Mouse (Mus musculus): ENCODE data around the gene Gm20388. TPM values are rescaled to one million over a fixed set of nuclear protein-coding genes. Genes with fewer than 3 reads are reported as not detected.
A peak's percentile ranks its signal among the peaks of the same experiment; 100 is the strongest.

Gene Gm20388
- total RNA-seq, 1 experiment from 2014 or later: 10.0 TPM

DNA sequence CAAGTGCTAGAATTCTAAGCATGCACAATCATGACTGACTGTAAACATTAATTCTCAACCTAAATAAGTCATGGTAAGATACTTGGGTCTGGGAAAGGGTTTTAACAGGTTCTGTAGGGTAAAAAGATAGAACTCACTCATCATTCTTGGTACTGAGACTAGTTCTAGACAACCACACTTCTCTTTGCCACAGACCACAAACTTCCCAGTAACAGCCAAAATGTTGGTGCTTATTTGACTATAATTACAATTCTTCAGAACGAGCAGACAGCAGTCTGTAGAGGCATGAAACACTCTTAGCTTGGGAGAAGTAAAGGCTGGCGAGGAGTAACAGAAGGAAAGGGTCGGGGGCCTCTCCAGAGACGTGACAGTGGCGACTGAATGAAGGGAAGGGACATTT is 3051.4 kb downstream of the Gm20388 start:
- no peak for ATAC-seq (replicated peaks; ENCODE audit: insufficient number of reproducible peaks, low FRiP score, low TSS enrichment, poor library complexity, severe bottlenecking)

DNA sequence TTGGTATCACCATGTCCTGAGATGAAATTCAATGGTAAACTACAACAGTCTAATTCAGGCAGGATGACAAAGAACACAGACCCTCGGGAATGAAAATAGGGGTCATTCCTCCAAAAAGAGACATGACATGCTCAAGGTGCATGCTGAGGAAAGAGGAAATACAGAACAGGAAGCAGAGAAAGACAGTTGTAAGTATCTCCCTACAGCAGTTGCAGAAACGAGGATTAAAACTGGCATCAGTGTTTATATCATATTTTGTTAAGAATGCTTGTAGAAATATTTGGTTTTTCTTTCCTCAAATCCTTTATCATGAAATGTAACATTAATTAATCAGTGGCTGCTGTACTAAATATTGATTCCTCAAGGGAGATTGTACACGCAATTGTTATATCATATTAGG is 3056.0 kb downstream of the Gm20388 start:
- no peak for ATAC-seq (replicated peaks; ENCODE audit: insufficient number of reproducible peaks, low FRiP score, low TSS enrichment, poor library complexity, severe bottlenecking)

DNA sequence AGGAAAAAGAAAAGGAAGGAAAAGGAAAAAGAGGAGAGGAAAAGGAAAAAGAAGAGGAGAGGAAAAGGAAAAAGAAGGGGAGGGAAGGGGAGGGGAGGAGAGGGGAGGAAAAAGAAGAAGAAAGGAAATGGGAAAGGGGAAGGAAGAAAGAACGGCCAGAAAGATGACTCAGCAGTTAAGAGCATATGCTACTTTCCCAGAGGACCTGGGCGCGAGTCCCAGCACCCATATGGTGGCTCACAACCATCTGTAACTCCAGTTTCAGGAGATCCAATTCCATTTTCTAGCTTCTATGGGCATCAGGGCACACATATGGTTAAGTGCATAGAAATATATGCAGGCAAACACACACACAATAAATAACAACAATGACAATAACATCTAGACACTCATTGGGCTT is 3057.5 kb downstream of the Gm20388 start:
- no peak for ATAC-seq (replicated peaks; ENCODE audit: insufficient number of reproducible peaks, low FRiP score, low TSS enrichment, poor library complexity, severe bottlenecking)

DNA sequence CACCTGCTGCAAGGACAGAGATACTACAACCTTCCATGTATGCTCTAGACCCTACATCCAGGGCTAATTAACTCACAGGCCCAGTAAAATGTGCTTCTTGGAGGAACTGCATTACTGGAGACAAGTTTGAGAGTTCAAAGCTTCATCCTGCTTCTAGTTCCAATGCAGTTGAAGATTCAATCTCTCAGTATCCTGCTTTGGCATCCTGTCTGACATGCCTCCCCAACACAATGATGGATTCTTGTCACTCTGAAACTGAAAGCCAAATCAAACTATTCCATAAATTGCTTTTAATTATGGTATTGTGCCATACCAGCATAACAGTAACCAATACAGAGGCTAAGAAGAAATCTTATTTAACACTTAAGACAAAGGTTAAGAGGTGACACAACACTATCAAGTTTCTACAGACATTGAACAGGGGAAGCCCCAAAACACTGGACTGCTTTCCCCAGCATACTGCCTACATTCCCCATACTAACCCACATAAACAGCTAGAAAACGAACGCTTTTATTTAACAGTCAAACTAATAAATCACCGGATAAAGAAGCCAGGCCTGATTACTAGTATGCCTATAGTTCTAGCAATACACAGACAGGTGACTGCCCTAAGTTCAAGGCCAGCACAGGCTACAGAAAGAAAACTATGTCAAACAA is 3059.5 kb downstream of the Gm20388 start:
- no peak for ATAC-seq (replicated peaks; ENCODE audit: insufficient number of reproducible peaks, low FRiP score, low TSS enrichment, poor library complexity, severe bottlenecking)

DNA sequence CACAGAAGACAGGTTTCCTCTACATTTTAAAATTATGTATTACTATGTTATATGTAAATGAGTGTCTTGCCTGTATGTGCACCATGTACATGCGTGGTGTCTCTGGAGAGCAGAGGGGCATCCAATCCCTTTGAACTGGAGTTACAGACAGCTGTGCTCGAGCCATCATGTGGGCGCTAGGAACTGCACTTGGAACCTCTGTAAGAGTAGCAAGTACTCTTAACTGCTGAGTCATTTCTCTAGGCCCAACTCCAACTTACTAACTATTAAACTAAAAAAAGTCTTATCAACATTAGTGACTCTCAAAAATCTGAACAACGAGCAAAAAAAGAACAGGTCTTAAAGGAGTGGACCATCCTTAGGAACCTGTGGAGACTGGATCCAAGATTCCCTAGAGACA is 3065.4 kb downstream of the Gm20388 start:
- ATAC-seq (replicated peaks; ENCODE audit: insufficient number of reproducible peaks, low FRiP score, low TSS enrichment, poor library complexity, severe bottlenecking): no peak

DNA sequence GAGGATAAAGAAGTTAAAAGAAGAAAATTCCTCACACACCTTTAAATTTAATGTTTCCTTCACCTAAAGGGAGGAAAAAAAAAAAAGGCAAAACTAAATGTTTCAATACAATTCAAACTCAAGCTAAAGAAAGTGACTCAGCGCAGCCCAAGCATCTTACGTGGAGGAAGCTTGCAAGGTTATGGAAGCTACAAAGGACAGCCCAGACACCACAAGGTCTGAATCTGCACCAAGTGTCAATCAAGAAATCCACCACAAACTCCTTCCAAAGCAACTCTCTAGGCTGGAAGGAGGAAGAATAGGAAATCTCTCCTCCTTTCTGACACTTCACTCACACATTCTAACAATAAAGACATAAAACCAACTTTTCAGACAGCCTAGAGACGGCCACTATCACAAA is 3068.8 kb downstream of the Gm20388 start:
- no peak for ATAC-seq (replicated peaks; ENCODE audit: insufficient number of reproducible peaks, low FRiP score, low TSS enrichment, poor library complexity, severe bottlenecking)

DNA sequence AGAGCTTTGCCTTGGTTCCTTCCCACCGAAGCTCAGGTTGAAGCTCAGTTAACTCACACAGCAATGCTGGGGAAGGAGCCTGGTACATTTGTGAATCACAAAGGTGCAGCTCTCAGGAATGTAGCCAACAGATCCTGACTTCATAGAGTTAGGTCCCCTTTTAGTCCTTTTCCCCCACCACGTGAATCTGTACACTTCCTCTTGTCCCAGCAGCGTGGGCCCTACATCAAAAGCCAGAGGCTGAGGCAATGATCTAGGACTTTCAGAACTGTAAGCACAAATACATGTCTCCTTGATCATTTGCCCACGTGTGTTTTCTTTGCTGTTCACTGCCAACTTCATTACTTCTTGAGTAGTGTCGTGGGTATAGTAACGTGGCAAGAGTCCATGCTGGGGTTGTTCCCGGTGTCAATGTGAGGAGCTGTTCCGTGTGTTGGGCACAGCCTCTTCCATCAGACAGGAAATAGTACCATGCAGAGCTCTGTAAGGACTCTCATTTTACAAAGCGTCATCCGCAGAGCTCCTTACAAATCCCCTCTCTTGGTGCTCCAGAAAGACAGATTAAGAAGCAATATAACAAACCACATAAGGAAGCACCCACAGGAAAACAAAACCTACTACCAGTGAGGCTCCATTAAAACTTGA is 3069.3 kb downstream of the Gm20388 start:
- peak; percentile 66; the same call in 1 of the 2 replicates for ATAC-seq (replicated peaks; ENCODE audit: insufficient number of reproducible peaks, low FRiP score, low TSS enrichment, poor library complexity, severe bottlenecking)

DNA sequence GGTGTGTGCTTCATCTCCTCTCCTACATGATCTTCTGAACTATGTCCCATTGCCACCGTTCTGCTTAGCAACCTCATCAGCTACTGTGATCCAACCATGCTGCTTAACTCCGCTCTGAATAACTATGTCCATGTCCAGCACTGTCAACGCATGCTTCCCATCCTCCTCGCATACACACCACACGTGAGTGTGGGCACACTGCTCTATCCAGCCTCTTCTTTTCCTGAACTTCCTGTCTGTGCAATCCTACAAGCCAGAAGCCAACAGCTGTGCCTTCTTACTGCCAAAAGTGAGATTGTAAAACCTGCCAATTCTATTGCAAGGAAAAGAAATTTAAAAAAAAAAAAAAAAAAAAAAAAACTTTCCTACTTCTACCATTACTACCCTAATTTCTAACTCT is 3071.0 kb downstream of the Gm20388 start:
- ATAC-seq (replicated peaks; ENCODE audit: insufficient number of reproducible peaks, low FRiP score, low TSS enrichment, poor library complexity, severe bottlenecking): no peak

DNA sequence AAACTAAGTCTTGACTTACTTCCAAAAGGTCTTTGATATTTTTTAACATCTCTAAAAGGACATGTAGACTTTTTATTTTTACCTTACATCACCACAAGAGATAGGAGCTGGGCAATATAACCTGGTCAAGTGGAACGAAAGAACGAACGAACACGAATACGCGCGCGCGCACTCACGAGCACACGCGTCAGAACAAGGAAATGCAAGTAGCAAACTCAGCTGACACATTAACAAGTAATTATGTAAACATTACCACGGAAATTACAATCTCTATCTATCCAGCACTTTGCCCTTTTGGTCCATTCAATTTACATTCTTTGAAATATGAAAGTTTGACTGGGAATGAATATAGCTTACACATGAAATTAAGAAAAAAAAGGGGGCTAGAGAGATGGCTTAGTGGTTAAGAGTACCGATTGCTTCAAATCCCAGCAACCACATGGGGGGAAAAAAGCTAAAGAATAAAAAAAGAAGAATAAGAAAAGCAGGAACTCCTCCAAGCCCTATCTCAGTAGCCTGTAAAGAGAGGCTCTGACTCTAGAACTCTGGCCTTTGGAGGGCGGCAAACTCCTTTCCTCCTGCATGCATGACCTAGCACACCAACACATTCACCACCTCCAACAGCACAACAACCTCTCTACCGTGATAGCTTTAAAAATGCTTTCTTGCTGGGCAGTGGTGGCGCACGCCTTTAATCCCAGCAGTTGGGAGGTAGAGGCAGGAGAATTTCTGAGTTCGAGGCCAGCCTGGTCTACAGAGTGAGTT is 3072.7 kb downstream of the Gm20388 start:
- no peak for ATAC-seq (replicated peaks; ENCODE audit: insufficient number of reproducible peaks, low FRiP score, low TSS enrichment, poor library complexity, severe bottlenecking)

DNA sequence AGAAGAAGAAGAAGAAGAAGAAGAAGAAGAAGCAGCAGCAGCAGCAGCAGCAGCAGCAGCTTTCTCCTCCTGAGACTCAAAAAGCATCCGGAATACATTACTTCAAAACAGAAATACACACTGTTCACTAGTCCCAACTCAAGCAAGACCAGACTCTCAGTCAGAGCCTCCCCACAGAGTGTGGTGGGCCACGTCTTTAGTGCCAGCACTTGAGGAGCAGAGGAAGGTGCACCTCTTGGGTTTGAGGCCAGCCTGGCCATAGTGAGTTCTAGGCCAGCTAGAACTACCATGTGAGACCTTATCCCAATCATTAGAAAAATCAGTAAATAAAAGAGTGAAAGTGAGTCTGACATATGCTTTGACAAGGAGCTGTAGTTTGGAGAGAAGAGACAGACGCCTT is 3073.5 kb downstream of the Gm20388 start:
- no peak for ATAC-seq (replicated peaks; ENCODE audit: insufficient number of reproducible peaks, low FRiP score, low TSS enrichment, poor library complexity, severe bottlenecking)

DNA sequence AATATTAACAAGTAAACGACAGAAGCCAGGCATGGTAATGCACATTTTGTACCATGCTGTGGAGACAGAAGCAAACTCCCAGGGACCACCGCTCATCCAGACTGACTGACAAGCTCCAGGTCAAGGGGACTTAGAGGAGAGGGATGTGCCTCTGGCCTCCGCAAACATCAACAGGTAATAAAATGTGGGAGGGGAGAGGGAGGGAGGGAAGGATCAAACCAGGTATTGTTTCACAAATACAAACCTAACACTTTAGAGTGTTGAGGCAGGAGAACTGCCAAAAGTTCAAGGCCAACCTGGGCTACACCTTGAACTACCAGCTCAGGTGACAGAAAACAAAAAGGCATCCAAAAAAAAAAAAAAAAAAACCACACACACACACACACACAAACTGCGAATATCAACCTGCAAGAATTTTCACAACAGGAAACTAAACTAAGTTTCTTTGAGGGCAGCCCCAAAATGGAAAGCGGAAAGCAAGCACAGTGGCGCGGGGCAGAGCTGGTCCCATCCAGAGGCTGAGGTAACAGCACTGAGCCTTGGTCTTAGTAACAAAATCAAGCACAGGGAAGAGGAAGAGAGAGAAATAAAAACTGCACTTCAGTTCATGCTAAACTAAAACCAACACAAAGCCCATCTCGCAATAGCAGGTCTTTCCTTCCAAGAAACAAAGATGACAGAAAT is 3076.0 kb downstream of the Gm20388 start:
- no peak for ATAC-seq (replicated peaks; ENCODE audit: insufficient number of reproducible peaks, low FRiP score, low TSS enrichment, poor library complexity, severe bottlenecking)

DNA sequence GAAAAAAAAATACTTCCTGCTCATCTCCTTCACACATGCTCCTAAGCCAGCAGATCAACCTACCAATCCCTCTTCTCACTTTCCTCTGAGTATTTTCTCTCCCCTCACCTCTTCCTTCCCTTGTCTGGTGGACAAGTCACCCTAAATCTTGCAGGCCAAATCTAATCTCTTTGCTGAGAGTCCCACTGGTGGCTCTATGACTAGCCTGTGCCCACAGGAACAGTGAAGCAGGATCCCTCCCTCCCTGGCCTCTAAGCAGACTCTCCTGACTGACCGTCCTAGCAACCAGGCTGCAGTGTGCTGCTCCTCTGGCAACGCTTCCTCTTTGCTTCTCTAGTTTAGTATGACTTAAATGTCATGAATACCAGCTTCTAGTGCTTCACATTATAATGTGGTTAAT is 3076.6 kb downstream of the Gm20388 start:
- peak; percentile 62 for ATAC-seq (replicated peaks; ENCODE audit: insufficient number of reproducible peaks, low FRiP score, low TSS enrichment, poor library complexity, severe bottlenecking)

DNA sequence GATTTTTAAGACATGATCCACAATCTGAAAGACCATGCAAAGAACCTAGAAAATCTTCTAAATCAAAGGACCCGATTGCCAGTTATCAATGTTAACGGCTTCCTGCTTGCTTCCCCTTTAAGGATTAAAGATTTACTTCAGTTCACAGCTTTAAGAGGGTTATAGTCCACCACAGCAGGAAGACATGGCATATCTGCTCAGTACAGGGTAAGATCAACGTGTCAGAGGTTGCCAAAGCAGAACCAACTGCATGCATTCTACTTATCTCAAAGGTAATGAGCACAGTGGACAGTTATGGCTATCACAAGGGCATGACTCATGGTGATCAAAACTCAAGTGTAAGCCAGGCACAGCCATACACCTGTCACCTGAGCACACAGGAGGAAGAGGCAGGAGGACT is 3078.3 kb downstream of the Gm20388 start:
- ATAC-seq (replicated peaks; ENCODE audit: insufficient number of reproducible peaks, low FRiP score, low TSS enrichment, poor library complexity, severe bottlenecking): no peak

DNA sequence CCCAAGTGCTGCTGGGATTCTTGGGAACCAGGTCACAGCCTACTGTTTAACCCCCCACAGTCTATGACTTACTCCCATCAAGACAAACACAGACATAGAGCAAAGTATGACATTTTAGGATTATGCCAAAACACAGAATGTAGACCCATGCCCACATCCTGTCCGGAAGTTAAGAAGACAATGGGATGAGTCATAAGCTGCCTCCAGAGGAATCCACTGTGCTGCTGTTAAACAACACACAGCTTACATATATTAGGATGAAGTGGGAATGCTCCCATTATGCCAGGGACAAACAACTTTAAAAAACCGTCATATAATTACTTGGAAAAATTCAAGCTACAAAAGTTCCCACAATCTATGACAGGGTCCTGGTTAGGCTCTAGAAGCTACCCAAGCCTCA is 3079.3 kb downstream of the Gm20388 start:
- no peak for ATAC-seq (replicated peaks; ENCODE audit: insufficient number of reproducible peaks, low FRiP score, low TSS enrichment, poor library complexity, severe bottlenecking)

DNA sequence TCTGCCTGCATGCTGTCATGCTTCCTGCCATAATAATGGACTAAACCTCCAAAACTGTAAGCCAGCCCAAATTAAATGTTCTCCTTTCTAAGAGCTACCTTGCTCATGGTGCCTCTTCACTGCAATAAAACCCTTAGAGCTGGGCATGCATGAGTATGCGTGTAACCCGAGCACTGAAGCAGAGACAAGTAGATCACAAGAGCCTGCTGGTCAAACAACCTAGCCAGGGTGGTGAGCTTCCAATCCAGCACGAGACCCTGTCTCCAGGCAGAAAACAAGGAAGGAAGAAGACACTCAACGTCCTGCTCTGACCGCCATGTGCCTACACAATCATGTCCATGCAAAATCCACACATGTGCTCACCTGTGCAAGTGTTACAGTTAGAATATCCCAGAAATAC is 3080.7 kb downstream of the Gm20388 start:
- ATAC-seq (replicated peaks; ENCODE audit: insufficient number of reproducible peaks, low FRiP score, low TSS enrichment, poor library complexity, severe bottlenecking): no peak

DNA sequence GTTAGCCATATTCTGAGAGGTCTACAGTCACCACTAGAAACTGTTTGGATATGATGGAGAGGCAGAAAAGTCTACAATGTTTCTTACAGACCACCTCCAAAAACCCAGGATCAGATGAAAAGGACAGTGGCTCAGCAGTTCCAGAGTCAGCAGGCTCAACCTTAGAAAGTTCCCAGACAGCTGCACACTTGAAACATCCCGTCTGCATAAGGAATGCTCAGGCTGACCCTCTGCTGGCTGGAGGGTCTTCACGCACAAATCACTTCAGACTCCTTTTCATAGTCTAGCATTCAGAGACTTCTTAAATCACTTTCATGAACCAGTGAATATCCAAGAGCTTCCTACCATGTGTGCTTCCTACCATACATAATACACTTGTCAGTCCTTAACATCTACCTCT is 3081.7 kb downstream of the Gm20388 start:
- ATAC-seq (replicated peaks; ENCODE audit: insufficient number of reproducible peaks, low FRiP score, low TSS enrichment, poor library complexity, severe bottlenecking): no peak

DNA sequence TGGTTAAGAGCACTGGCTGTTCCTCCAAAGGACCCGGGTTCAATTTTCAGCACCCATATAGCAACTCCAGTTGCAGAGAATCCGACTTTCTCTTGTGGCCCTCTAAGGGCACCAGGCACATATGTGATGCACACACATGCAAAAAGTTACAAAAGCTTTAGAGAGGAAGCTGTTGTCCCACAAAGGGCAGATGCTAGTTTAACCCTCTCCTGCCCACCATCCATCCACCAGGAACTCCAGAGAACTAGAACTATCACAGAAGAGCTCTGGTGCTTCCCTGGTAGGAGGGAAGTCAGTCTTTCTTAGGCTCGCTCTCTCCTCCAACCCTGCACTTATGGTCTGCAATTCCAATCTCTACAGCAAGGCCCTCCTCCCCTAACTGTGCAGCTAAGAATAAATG is 3082.4 kb downstream of the Gm20388 start:
- peak; percentile 53; the same call in 1 of the 2 replicates for ATAC-seq (replicated peaks; ENCODE audit: insufficient number of reproducible peaks, low FRiP score, low TSS enrichment, poor library complexity, severe bottlenecking)

DNA sequence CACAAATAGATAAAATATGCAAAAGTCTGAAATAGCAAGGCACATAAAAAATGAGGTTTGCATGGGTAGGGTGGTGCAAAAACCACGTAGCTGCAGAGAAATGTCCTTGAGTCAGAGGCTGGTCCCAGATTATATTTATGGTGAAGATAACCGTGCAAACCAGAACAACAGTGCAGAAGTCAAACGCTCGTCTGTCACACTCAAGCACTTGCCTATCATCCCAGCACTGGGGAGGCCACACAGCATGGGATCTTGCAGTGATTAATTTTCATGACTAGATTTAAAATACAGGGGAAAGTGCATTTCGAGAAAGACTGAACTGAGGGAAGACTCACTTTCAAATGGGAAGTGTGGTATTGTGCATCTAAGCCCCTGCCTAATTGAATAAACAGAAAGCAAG is 3083.1 kb downstream of the Gm20388 start:
- no peak for ATAC-seq (replicated peaks; ENCODE audit: insufficient number of reproducible peaks, low FRiP score, low TSS enrichment, poor library complexity, severe bottlenecking)

DNA sequence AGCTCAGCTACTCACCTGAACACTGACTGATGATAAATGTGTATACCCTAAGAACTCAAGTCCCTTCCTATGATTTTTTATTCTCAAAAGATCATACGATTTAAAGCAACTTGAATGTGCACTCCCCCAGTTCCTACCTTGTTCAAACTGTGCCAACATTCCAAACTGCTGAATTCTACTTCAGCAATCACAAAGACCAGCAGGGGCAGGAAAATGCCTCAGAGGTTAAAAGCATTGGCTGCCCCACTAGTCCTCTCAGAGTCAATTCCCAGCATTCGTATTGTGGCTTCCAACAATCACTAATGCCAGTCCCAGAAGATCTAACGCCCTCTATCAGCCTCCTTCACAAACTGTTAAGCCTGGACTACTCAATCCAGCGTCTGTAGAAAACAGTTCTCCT is 3087.3 kb downstream of the Gm20388 start:
- ATAC-seq (replicated peaks; ENCODE audit: insufficient number of reproducible peaks, low FRiP score, low TSS enrichment, poor library complexity, severe bottlenecking): no peak

Data from monocyte, adult 5-6 weeks (primary cell).